Mouse (Mus musculus) adrenal gland, postnatal 25 days (tissue): ENCODE measurements around the gene Rsph3a. TPM values are rescaled to one million over a fixed set of nuclear protein-coding genes. Genes with fewer than 3 reads are reported as not detected.
"Not testable (repeated sequence)": the region's sequence is repeated elsewhere in the genome, so short reads cannot be mapped to it uniquely, and the experiment has no call there.

Experiments
- DNase-seq: peaks from one replicate; pipeline ENCODE4 v3.0.0; 2021; ENCODE audit warnings: mixed read lengths
- total RNA-seq: library from RNA; stranded (reverse); gene quantifications from 2 replicates; pipeline ENCODE4 v1.2.3, GENCODE M21; 2021

The Rsph3a gene
- total RNA-seq, 1 experiment from 2014 or later = 48.7 TPM

- no peak for DNase-seq
Measured at GRCm38 (mm10) chr17:7928662-7929061, 16.8 kb upstream of the Rsph3a start.

GRCm38 (mm10) chr17:7929279-7929678 is 16.1 kb upstream of the Rsph3a start:
- DNase-seq = no peak

- DNase-seq = no peak
Measured at GRCm38 (mm10) chr17:7931096-7931990, 14.1 kb upstream of the Rsph3a start.

DNA sequence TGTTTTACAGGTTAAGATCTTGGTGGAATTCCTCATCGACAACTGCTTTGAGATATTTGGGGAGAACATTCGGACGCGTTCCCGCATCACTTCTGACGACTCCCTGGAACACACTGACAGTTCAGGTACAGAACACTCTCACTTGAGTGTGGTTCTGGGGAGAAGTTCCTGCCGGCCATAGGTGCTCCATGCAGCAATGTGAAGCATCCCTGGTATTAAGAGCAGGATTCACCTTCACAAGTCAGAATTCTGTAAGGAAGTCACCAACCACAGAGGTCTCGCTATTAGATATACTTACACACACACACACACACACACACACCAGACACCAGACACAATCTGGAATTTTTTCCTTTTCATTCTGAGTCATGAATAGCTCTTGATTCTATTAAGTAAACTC is 13.3 kb upstream of the Rsph3a start:
- not testable (repeated sequence) for DNase-seq

- peak; percentile 43 for DNase-seq
Measured at GRCm38 (mm10) chr17:7939640-7940039, 5.8 kb upstream of the Rsph3a start.

GRCm38 (mm10) chr17:7946053-7946627 is 726 bp downstream of the Rsph3a start:
- not testable (repeated sequence) for DNase-seq

GRCm38 (mm10) chr17:7951333-7951732 is 5.9 kb downstream of the Rsph3a start:
- DNase-seq = not testable (repeated sequence)

- not testable (repeated sequence) for DNase-seq
Measured at GRCm38 (mm10) chr17:7957242-7957641, 11.8 kb downstream of the Rsph3a start.

GRCm38 (mm10) chr17:7963333-7963732 is 17.9 kb downstream of the Rsph3a start:
- DNase-seq = not testable (repeated sequence)

DNA sequence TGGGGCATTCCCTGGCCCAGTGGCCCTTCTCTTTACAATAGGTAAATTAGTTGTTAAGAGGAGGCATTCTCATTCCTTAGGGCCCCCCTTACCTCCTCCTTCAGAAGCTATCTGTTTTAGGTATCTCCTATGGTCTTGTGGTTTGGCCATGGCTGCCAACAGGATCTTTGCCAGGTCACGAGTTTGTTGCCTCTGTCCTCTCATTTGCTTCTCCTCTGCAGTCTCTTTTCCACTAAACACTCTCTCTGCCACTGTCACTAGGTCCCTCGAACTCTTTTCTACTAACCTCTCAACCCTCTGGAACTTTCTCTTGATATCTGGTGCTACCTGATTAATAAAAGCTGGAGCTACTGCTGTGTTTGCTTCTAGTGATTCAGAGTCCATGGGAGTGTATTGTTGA is 19.0 kb downstream of the Rsph3a start:
- DNase-seq = not testable (repeated sequence)

DNA sequence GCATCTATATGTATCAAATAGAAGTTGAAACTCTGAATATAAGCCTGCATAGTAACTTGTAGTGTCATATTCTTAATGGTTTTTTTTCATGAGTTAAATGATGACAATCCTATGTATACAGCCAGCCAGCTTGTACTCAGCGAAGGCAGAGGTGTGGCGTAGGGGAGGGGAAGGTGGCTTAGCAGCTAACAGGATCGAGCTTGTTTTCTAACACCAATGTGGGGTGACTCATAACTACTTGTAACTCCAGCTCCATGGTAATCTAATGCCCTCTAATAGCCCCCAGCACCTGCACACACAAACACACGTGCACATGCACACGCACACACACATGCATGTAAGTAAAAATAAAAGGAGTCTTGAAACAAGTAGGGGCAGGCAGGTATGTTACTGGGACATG is 23.1 kb downstream of the Rsph3a start:
- not testable (repeated sequence) for DNase-seq

DNA sequence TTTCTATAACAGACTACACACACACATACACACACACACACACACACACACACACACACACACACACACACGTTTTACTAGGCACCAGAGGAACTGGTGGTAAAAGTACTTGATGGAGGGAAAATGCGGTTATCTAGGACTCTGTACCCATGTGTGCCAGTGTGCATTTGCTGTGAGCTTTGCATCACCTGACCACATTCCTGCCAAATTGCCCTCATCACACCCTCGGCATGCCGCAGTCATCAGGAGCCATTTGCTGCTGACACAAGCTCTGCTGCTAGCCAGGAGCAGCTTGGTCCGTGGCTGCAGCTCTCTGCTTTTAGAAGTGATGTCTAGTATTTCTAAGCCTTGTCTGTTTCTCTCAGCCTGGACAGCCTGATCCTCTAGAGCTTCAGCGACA is 24.4 kb downstream of the Rsph3a start:
- DNase-seq = not testable (repeated sequence)

DNA sequence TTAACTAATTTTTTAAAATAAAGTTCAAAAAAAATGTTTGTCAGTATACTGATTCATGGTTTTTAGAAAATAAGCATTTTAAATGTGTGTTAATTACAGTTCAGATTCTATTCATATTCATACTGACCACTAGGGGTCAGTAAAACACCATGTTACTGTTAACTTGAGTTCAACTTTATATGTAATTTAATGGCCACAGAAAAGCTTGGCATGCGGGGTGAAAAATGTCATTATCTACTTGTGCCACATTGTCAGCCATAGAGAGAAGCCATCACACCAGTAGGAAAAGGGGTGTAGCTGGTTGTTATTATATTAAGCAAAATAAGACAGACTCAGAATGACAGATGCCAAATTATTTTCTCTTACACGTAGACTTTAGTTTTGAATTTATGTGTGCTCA is 38.1 kb downstream of the Rsph3a start:
- not testable (repeated sequence) for DNase-seq

GRCm38 (mm10) chr17:7985597-7985996 is 40.2 kb downstream of the Rsph3a start:
- DNase-seq = not testable (repeated sequence)

DNA sequence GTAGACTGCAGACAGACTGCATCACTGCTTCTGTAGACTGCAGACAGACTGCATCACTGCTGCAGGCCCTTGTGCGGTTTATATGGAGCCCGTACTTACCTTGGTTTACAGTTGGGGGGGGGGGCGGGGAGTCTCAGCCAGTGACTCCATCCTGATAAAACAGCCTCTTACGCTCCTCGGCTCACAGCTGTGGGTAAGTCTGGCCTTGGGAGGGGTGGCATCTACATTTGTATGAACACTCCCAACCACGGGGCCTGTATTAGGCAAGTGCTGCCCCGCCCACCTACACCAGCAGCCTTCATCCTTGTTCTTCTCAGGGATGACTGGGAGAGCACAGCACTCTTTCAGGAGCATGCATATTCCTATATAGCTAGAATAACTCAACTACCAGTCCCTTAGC is 41.6 kb downstream of the Rsph3a start:
- not testable (repeated sequence) for DNase-seq

- DNase-seq = not testable (repeated sequence)
Measured at GRCm38 (mm10) chr17:8003248-8003647, 57.8 kb downstream of the Rsph3a start.

- DNase-seq = not testable (repeated sequence)
Measured at GRCm38 (mm10) chr17:8006771-8007170, 61.4 kb downstream of the Rsph3a start.

- not testable (repeated sequence) for DNase-seq
Measured at GRCm38 (mm10) chr17:8009565-8009964, 64.2 kb downstream of the Rsph3a start.

DNA sequence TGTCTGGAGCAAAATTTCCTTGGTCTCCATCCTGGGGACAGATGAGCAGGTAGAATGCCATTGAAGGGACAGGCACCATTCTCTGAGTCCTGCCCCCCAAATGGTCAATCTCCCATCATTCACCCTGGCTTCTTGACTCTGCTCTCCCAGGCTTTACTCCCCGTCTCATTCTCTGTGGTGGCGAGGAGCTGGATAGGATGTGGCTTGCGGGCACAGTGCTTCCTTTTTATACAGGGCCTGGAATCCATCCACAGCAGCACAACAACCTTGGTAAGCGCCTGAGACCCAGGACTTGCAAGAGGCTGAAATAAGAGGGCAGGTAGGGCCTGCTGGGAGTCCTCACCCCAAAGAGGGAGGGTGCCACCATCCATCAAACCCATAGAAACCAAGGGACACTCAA is 68.6 kb downstream of the Rsph3a start:
- DNase-seq = not testable (repeated sequence)

DNA sequence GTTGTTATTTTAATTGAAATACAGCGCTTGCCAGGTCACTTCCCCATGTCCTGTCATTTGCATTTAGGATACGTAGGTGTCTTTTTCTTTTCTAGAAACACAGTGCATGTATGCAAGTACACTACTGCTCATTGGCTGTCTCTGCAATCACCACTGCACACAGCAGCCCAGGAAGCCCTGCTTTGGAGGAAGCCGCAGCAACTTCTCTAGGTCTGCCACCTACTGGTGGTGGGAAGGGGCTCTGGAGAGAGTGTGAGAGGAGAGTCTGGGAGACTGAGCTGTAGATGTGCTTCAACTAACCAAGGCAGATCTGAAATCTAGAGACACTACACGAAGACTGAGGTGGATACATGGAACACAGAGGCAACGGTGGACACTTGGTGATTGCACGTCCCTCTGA is 77.3 kb downstream of the Rsph3a start:
- DNase-seq = not testable (repeated sequence)

- not testable (repeated sequence) for DNase-seq
Measured at GRCm38 (mm10) chr17:8027475-8028168, 82.2 kb downstream of the Rsph3a start.
